Mouse (Mus musculus): ENCODE data around the gene Pafah2.

GRCm38 (mm10) chr4:134453619-134454400 lies 57.7 kb downstream of the Pafah2 start:
- no peak for TF ChIP-seq POLR2A (IDR thresholded peaks at IDR 0.05; ENCODE audit: insufficient read depth, low read length)
- TF ChIP-seq CTCF (IDR thresholded peaks at IDR 0.05; ENCODE audit: low read depth, low read length), result no peak
